Mouse (Mus musculus): ENCODE data around the gene Olfr19.
"Not testable (repeated sequence)": the region's sequence is repeated elsewhere in the genome, so short reads cannot be mapped to it uniquely, and the experiment has no call there.

Gene Olfr19

DNA sequence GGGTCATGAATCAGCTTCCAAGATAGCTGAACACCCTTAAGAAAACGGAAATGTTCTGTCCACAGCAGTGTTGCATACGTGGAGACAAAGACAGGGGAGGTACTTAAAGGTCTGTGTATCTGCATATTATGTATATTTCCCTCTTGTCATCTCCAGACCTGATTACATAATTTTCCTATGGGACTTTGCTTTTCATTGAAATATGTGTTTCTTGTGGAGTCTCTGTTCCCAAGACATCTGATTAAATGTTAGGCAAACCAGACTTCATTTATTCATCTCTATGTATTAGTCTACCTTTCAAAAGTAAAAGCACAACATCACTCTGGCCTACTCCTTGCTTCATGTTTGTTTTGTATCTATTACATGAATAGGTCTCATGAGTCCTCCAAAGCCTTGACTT lies at the start of gene Olfr19:
Gene Olfr19, minus strand, starts transcription at position 101 of the 400 bp plus-strand sequence.
- DNase-seq (ENCODE audit: extremely low read depth, insufficient read length, low spot score) = no peak

DNA sequence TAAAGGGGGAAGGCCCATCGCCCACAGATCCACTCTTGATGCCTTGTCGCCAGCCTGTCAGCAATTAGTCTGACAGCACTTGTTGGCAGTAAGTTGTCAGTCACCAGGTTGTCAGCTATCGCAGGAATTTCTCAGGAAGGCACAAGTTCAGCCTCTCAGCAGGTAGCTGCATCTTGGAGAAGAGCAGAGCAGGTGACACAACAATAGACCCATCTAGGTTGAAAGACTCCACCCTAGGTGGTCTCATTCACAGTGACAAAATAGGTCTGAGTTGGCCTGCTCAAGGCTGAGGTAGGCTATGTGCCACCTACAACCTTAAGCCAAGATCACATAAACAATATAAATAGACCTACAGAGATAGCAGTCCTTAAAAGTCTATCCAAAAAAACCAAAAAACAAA lies 8.8 kb upstream of the Olfr19 start:
- no peak for DNase-seq (ENCODE audit: extremely low read depth, insufficient read length, low spot score)

DNA sequence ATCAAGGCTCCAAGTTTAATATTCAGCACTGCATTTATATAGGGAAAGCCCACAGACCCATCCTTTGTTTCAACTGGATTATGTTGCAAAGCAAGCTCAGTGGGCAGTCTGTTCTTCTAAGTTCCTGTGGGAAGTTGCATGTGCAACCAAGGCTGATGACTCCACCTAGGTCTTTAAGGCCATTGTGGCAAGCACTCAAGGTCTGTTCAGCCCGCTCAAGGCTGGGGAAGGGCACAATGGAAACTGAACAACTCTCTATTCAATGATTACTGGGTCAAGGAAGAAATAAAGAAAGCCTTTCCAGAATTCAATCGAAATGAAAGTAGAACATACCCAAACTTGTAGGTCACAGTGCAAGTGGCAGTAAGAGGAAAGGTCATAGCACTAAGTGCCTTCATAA lies 7.8 kb upstream of the Olfr19 start:
- DNase-seq (ENCODE audit: extremely low read depth, insufficient read length, low spot score) = no peak

DNA sequence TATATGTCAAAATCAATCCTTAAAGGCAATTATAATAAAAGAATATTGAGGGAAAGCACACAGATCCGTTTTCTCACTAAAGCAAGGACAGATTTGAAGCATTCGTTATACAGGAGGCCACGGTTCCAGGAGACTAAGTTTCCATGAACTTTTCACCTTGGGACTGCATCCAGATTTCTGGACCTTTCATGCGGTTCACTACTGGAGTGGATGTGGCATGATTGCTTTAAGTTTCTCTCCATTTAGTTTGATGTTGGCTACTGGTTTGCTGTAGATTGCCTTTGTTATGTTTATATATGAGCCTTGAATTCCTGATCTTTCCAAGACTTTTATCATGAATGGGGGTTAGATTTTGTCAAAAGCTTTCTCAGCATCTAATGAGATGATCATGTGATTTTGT lies 11.2 kb downstream of the Olfr19 start:
- DNase-seq (ENCODE audit: extremely low read depth, insufficient read length, low spot score) = no peak

DNA sequence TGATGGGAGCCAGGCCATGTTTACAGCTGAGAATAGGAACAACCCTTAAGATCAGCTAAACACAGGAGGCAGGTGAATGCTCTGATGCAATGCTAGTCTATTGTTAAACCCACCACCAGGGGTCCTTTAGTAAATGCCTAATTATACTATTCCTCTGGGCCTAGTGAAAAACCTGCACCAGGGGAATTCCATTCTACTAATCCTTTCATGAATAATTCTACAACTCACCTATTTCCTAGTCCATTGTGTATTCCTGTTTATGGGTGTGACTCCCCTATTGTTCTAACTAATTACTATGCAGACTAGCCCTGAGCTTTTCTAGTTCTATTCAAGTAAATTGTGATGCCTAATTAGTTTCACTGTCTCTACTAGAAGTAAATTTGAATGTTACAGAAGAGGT lies 11.7 kb downstream of the Olfr19 start:
- DNase-seq (ENCODE audit: extremely low read depth, insufficient read length, low spot score) = not testable (repeated sequence)

DNA sequence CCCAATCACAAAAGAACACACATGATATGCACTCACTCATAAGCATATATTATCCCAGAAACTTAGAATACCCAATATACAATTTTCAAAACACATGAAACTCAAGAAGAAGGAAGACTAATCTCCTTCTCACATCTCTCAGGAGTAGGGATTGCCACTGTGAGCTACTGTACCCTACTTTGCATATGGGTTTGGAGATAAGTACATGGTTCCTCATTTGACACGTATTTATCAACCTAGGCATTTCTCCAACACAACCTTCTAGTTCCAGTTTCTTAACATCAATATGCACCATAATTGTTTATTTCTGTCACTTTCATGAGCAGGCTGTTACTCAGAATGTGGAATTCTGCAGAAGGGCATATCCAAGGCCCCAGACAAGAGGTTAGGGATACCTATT lies 31.1 kb downstream of the Olfr19 start:
- no peak for DNase-seq (ENCODE audit: extremely low read depth, insufficient read length, low spot score)

DNA sequence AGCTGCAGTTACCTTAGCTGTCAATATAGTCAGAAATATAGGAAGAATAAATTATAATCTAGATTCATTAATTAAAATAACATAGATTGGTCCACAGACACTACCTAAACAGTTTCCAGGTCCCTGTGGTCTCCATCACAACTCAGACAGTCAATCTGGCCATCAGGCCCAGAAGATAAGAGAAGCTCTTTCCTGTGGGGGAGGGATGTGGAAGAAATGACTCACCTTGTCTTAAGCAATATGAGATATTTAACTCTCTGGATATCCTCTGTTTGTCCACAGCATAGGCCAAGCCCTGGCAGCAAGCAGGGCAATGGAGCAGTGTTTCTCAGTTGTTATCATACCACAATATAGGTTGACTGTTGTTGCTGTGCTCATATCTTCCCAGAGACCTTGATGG lies 42.5 kb downstream of the Olfr19 start:
- DNase-seq (ENCODE audit: extremely low read depth, insufficient read length, low spot score) = no peak

All from 3134 (cell line).